Mouse (Mus musculus): ENCODE results near the gene Ndufa8.
A peak's percentile ranks its signal among the peaks of the same experiment; 100 is the strongest.

Ndufa8 gene

DNA sequence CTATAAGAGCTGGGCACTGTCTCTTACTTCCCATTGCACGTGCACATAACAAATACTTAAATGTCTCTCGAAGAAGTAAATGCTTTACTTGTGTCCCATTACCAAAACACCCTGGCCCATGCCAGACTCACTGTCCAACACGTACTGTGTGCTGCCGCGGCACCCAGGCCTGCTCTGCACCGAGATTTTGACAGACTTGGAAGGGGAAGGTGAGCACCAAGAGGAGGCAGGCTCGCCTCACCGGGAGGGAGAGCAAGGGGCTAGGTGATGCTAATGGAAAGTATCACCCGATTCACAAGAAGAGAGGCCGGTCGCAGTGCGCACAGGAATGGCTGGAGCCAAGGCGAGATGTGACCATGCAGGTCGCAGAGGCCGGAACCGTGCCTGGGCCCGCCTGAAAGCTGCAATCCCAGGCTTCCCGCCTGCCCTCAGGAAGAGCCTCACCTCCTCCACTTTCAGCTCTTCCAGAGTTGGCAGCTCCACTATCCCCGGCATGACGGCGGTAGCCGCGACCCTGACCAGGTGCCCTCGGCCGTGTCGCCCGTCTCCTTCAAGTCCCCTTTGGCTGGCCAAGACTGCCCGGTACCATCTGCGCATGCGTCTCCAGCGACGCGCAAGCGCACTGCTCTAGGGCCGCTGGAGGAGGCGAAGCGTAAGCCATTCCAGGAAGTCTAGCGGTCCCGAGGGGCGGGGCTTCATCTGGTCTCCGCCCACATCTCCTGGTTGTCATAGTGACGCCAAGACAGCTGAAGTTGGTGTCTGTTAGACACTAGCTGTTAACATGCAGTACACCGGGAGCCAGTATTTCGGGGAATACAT is at the start of gene Ndufa8, which contains the start of gene Morn5:
TSS of gene Ndufa8 (minus strand) at position 659 of the 819 bp plus-strand sequence.
TSS of gene Morn5 (plus strand) at position 711 of the 819 bp plus-strand sequence.
- DNase-seq (ENCODE audit: low spot score in 2 of 2) = peak; percentile 98 to 99

DNA sequence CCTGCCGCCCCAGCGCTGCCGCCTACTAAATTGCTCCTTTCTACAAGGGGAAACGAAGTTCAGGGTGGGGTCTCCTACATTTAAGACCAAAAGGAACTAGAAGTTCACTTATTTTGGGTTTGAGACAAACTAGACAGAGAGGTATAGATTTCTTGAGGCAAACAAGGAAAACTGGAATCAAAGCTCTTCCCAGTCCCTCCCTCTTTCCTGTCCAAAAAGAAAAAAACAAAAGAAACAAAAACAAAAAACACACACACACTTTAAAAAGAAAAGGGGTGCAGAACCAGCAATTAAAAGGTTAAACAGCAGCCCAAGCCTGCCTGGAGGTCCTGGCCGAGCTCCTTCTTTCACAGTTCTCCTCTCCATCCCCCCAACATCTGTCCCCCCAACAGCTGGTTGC is 48.8 kb upstream of the Ndufa8 start:
- DNase-seq (ENCODE audit: low spot score in 2 of 2) = no peak

DNA sequence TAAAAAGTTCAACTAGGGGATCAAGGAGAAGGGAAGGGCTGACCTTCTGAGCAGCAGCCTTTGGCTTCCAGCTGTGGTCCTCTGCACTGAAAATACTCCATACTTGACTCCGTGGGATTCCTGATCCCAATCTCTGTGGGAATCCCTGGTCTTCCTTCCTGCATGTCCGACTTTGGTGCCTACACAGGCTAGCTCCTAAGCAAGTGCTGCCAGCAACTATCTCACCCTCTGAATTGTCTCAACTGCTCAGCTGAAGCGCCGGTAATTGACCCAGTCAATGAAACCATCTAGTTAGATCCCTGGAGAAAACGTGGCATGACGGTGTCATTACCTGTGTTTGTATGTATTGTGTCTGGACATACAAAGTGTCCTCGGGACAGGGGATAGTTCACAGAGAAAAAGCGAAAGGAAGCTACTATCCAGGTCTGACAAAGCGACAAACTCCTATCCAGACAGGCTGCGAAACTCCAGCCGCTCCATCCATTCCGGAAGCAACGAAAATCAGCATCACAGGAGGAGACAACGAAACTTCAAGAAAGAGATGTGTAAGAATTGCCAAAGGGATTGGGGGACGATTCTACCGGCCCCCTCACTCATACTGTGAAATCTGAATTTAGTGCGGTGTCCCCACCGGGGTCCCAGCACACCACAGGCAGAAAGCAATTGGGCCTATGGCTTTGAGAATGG is 48.1 kb upstream of the Ndufa8 start:
- DNase-seq (ENCODE audit: low spot score in 2 of 2) = no peak

DNA sequence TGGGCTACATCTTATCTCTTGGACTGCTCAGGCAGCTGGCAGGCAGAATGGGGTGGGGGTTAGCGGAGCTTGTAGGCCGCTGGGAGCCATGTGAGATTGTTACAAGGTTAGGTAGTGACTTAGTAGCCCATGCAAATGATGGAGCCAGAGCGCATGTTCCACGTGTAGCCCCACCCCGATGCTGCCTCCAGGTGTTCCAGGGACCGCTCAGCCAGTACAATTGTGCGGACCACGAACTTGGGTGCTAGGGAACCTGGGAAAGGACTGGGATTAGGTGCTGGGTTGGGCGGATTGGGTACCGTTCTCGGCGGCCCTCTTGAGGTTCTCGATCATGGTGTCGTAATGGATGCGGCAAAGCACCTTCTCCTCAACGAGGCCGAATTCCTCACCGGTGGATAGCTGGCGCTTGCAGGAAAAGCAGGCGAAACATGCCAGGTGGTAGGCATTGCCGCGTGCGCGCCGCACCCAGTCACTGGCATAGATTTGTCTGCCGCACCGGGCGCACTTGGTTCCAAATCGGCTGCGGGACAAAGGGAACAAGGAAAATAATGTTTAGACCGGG is 44.8 kb upstream of the Ndufa8 start:
- DNase-seq (ENCODE audit: low spot score in 2 of 2) = no peak

DNA sequence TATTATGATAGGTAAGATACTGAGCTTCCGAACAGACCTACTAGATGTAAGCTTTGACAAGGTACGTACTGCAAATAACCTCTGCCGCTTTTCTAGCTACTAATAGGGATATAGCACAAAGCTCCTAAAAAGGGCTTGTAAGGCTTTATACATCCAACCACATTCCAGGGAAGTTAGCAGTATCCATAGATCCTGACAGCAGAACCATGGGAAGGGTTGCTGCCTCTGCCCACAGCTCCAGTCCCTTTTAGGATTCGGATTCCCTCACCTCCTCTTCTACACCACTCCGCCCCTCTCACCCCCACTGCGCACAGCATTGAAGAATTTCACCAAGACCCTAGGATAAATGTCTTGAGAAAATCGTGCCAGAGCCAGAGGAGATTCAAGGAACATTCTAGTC is 44.1 kb upstream of the Ndufa8 start:
- no peak for DNase-seq (ENCODE audit: low spot score in 2 of 2)

DNA sequence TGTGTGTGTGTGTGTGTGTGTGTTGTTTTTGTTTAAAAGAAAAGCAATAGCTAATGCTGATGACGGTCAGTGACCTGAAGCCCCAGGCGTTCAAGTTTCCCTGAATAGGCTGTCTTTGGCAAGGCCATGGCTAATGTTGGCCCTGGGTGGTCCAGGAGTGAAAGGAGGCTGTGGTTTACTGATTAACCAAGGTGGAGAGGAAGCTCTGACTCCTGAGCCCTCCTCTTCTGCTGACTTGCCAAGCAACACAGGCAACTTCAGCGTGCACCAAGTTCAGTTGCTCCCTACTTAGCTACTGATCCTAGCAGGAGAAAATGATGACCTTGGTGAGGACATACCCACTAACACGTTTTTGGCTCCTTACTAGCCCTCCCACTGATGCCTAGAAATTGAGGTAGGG is 43.5 kb upstream of the Ndufa8 start:
- no peak for DNase-seq (ENCODE audit: low spot score in 2 of 2)

DNA sequence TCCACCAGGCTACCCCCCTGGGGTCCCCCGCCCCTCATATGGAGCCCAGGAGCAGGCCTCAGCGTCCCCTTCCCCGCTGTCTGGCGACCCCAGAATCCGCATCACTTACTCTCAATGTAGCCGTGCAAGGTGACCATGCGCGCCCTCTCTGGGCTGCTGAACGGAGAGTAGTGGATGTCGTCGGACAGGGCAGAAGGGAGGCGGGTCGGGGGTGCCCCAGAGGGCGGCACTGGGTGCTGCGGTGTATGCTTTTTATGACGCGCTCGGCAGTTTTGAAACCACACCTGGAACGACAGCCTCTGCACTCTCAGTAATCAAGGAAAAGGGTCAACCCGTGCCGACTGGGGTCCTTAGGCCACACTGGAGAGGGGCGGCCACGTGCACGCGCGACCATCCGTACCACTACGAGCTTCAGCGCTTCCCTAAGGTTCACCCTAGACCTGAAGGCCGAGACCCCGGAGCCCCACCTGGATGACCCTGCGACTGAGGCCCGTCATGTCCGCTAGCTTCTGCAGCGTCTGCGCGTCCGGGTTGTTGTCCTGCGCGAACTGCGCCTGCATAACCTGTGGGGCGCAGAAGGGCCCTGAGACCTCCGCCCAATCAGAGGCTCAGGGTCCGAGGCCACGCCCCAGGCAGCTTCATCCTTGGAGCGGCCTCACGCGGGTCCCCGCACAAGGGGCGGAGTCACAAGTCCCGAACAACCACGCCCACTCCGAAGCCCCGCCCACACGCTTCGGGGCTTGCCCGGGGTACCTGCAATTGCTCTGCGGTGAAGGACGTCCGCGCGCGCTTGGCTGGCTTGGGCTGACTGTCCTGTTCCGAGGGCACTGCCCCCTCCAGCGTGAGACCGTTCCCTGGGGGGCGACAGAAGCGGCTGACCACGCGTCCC is 41.9 kb upstream of the Ndufa8 start:
- DNase-seq (ENCODE audit: low spot score in 2 of 2) = no peak

DNA sequence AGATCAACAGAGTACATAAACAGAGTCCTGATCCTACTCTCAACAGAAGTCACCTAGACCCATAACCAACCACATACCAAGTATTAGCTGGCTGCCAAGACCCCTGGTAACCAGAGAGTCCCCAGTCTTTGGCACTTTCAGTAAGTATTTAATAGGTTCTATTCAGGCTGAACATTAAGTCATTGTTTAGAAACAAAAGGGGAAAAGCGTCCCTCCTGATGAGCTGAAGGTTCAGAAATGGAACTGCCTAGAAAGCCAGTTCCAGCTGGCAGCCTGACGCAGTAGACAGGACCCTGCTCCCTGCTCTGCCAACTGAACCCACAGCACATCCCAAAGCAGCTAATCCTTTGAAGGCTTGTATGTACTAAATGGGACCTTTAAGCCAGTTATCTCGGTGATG is 40.0 kb upstream of the Ndufa8 start:
- no peak for DNase-seq (ENCODE audit: low spot score in 2 of 2)

DNA sequence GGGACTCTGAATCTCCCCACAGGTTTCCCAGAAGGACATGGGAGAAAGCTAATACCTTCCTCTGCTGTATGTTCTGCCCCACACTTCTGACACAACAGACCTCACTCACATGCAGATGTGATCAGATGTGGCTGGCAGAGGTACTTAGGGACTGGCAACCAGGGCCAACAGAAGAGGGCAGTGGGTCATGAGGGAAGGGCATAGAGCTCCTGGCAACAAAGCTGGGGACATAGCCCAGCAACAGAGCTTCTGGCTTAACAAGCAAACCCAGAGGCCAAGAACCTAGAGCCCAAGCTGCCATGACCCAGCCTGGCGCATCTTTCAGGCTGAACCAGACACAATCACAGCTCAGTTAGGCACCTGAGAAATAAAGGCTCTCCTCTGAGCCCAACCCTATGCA is 35.8 kb upstream of the Ndufa8 start:
- DNase-seq (ENCODE audit: low spot score in 2 of 2) = no peak

DNA sequence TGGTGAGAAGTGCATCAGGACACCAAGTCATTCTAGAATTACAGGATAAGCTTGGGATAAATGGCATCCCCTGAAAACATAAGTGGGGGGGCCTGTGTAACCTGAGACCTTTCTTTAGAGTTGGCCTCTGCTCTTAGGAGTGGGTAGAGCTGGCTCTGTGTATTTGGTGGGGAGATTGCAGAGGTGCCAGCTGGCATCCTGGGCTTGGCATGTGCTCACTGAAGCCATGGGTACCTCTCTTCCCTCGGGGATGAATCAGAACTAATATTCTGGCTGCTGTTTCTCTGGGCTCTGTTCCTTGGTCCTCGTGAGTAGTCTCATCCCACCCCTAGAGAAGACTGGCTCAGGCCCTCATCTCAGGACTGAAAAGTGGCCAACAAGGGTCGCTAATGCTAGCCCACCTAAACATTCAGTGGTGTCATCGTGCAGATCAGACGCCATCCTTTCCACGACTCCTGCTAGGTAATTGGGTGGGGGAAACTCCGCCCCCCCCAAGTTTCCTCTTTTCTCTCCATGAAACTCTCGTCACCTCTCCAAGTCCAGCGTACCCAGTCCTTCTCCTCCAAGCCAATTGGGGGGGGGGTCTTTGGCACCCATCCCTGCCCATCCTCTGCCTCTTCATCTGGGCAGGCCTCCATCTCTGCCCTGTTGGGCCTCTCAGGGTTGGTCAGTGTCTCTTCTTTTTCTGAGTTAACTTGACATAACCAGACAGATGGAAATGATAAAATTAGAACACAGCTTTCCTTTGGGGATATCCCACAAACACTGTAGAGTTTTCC is 33.8 kb upstream of the Ndufa8 start:
- DNase-seq (ENCODE audit: low spot score in 2 of 2) = no peak

DNA sequence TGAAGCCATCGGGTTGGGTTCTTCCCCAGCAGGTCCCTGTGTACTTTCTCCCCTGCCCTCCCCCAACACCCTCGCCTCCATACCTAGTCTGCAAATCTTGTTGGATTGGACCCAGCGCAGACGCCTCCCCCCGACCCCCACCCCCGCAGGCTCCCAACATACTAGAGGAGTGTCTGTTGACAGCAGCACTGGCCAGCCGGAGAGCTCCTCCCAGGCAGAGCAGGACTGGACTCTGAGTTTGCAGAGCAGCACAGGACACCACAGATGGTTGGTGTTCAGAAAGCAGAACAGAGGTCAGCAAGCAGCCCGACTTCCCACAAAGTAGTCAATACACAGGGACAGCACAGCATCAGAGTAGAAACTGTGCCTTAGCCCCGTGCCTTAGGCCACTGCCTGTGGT is 32.2 kb upstream of the Ndufa8 start:
- no peak for DNase-seq (ENCODE audit: low spot score in 2 of 2)

DNA sequence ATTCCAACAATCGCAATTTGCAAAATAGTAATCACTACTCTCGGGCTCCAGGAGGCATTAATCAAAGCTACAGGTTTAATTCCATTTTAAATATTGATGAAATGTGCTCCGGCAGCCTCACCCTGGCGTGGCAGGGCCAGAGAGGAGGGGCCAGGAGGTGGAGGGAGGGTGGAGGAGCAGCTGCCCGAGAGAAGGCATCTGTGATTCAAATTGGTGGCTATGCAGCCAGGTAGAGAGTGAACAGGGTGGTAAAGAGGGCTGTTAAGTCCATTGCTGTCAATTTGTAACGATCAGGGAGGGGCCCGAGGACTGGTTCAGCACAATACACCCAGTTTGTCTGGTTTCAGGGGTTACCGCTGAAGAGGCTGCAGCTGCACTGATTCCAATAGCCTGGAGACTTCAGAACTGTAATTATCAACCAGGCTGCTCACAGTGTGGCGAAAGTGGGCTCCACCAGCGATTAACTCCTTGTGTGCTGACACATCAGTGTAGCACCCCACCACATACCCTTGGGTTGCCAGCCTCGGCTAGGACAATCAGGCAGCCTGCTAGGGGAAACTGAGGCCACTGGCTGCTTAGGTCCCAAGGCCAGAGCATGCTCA is 28.1 kb upstream of the Ndufa8 start:
- DNase-seq (ENCODE audit: low spot score in 2 of 2) = no peak

DNA sequence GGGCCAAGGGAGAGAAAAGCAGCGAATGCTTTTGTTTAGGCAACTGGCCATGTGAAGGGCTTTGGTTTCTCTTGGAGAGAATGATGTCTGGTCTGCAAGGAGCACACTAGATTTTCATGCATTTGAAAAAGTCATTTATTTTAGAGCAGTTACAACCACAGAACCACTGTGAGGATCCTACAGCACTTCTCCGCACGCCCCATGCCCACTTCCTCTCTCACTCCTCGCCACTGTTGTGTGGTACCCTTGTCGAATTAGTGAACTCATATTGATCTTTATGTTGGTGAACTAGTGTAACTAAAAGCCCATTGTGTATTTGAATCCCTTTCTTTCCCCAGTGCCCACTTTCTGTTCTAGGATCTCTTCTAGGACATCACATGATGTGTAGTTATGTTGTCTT is 26.0 kb upstream of the Ndufa8 start:
- no peak for DNase-seq (ENCODE audit: low spot score in 2 of 2)

DNA sequence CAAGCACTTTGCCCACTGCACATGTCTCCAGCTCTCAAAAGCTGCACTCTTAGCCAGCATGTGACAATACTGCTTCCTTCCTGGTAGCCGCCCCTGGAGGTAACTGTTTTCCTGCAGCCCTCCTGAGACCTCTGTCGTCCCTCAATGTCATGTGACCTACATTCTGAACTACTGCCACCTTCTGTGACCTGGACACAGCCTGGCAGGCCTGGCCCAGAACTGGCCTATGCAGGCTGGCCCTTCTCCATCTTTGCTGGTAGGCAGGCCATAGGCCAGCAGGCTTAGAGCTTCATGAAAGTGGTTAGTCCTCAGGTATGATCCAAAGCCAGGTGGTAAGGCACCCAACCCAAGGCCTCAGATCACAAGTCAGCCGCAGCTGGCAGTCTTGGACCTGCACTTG is 24.6 kb upstream of the Ndufa8 start:
- DNase-seq (ENCODE audit: low spot score in 2 of 2) = peak in 1 of 2 experiments; percentile 28

DNA sequence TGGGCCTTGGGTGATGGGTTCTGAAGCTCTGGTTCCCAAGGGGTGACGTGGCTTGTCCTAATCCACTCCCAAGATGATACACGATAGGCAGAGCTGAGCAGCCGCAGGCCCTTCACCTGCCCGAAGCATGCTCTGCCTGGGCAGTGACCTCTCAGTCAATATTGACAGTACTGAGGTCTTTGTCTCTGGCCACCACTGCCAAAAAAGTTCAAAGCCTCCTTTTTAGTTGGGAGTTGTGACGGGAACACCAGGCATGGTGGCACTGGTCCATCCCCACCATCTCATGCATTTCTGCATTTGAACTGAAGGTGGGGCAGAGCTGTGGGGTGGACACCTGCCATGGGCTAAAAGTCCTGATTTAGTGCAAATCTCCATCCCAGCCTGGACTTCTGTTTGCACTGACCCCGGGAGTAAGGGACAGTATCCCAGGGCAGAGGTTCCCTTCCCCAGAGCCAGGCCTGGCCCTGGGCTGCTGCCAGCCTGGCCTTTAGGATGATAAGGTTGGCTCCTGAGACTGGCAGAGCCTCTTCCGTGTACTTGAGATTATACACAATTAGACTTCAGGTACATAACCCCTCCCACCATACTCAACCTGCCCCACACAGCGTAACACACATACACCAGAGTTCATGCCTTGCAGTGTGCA is 22.6 kb upstream of the Ndufa8 start:
- no peak for DNase-seq (ENCODE audit: low spot score in 2 of 2)

DNA sequence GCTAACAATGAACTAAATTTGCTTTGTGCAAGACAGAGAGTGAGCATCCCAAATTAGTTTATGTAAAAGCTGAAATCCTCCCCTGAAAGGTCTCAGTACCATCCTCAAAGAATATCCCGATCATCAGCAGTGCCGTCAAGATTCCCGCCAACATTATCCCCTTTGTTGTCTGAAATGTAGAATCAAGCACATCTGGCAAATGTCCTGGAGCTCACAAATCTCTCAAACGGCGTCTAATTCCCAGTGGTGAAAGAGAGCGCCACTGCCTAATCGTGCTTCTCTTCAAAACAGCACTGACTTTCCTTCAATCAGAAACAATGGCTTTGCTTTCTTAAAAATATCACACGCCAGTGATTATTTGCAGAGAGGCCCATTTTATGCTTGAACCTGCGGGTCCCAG is 17.9 kb upstream of the Ndufa8 start:
- DNase-seq (ENCODE audit: low spot score in 2 of 2) = no peak

DNA sequence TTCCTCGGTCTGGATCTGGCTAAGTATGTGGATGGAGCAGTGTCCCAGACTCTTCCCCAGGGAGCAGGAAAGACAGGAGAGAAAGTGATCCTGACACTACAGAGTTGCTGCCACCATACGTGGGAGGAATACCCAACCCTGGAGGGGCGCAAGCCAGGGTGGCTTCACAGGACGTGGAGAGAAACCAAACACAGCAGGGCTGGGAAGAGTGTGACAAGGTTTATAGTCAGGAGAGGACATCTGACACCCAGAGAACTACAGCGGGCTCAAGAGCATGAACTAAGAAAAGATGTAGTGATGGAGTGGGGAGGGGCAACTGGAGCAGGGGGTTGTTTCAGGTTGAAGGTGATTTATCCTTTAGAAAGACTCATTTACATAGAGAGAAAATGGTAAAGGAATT is 12.2 kb upstream of the Ndufa8 start:
- no peak for DNase-seq (ENCODE audit: low spot score in 2 of 2)

DNA sequence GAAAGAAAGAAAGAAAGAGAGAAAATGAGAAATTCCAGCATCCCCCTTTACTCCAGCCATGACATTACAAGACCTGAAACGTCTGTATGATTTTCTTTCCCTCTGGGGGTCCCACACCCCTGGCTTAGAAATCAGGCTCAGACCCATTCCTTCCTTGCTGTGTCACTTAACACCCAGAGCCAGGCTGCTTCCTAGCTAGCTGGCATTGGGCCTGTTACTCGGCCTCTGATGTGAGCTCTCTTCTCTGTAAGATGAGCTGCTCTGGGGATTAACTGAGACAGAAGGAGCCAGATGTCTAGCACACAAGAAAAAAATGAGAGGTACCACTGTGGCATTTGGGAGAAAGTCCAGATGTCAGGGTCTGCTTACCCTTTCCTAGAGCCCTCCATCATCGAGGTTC is 7.0 kb upstream of the Ndufa8 start:
- no peak for DNase-seq (ENCODE audit: low spot score in 2 of 2)

DNA sequence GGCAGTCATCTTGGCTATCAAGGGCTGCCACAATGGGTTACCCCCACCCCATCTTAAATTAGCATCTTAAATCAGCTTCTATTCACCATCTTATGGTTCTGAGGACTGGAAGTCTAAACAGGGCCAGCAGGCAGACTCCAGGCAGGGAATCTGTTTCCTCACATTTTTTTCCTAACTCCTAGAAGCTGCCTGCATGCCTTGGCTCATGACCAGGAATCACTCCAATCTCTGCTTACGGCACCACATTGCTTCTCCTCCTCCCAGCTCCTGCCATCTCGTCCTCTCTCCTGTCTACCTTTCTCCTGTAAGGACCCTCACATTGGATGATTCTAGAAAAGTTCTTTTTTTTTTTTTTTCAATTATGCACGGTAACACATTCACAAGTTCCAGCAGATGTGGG is 4.0 kb upstream of the Ndufa8 start:
- DNase-seq (ENCODE audit: low spot score in 2 of 2) = no peak

DNA sequence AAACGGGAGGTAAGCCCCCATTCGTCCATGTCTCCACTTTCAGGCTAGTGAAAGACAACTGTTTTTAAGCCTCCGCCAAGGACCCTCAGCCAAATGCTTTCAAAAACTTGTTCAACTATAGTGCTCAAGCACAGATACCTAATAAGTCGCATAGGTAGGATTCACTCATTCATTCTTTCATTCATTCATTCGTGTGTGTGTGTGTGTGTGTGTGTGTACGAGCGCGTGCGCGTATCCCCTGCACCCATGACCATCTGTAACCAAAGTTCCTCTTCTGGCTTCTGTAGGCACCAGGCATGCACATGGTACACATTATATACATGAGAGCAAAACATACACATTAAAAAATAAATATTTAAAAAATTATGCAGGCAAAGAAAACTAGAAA is 355 bp upstream of the Ndufa8 start:
- DNase-seq (ENCODE audit: low spot score in 2 of 2) = no peak
